Mouse (Mus musculus): Measurements from ENCODE around the gene Cdh23.
"Not testable (repeated sequence)": the region's sequence is repeated elsewhere in the genome, so short reads cannot be mapped to it uniquely, and the experiment has no call there.

Cdh23 gene

GRCm38 (mm10) chr10:60696390-60696789 lies at the start of gene Cdh23:
TSS of gene Cdh23 (minus strand) at chr10:60696490.
- ATAC-seq (ENCODE audit: low TSS enrichment), result no peak

GRCm38 (mm10) chr10:60744543-60745290 lies 48.4 kb upstream of the Cdh23 start:
- ATAC-seq (ENCODE audit: low TSS enrichment), result no peak

- ATAC-seq (ENCODE audit: low TSS enrichment), result no peak
These were observed 47.4 kb upstream of the Cdh23 start for GRCm38 (mm10) chr10:60743681-60744080.

- ATAC-seq (ENCODE audit: low TSS enrichment), result no peak
These were observed 46.7 kb upstream of the Cdh23 start for GRCm38 (mm10) chr10:60742942-60743341.

GRCm38 (mm10) chr10:60742296-60742695 lies 46.0 kb upstream of the Cdh23 start:
- ATAC-seq (ENCODE audit: low TSS enrichment), result not testable (repeated sequence)

- no peak for ATAC-seq (ENCODE audit: low TSS enrichment)
These were observed 45.1 kb upstream of the Cdh23 start for GRCm38 (mm10) chr10:60741435-60741834.

- ATAC-seq (ENCODE audit: low TSS enrichment), result no peak
These were observed 43.5 kb upstream of the Cdh23 start for GRCm38 (mm10) chr10:60739619-60740363.

DNA sequence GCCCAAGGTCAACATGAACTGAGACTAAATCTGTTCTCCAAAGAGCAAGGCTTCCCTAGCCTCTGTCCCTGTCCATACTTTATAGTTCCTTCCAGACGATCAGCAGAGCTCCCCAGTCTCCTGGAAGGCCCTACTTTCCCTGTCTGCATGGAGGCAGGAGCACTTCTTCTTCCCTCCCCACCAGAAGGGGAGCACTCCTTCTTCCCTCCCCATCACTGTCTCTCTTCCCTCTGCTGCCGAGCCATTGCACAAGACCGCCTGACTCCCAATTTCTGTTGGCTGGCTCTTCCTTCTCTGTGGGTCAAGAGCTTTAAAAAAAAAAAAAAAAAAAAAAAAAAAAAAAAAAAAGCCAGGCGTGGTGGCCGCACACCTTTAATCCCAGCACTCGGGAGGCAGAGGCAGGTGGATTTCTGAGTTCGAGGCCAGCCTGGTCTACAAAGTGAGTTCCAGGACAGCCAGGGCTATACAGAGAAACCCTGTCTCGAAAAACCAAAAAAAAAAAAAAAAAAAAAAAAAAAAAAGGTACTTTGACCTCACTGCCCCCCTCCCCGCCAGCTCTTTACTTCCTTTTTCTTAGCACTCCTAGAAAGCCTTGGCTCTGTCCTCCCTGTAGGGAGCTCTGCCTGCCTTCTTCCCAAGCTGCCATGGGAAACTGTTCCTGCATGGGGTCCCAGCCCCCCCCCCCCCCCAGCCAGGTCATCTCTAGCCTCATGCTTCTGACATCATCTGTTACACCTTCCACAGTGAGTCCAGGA lies 41.8 kb upstream of the Cdh23 start:
- no peak for ATAC-seq (ENCODE audit: low TSS enrichment)

GRCm38 (mm10) chr10:60737169-60737728 lies 41.0 kb upstream of the Cdh23 start:
- no peak for ATAC-seq (ENCODE audit: low TSS enrichment)

GRCm38 (mm10) chr10:60735737-60736136 lies 39.4 kb upstream of the Cdh23 start:
- ATAC-seq (ENCODE audit: low TSS enrichment), result no peak

- no peak for ATAC-seq (ENCODE audit: low TSS enrichment)
These were observed 37.2 kb upstream of the Cdh23 start for GRCm38 (mm10) chr10:60733471-60733870.

DNA sequence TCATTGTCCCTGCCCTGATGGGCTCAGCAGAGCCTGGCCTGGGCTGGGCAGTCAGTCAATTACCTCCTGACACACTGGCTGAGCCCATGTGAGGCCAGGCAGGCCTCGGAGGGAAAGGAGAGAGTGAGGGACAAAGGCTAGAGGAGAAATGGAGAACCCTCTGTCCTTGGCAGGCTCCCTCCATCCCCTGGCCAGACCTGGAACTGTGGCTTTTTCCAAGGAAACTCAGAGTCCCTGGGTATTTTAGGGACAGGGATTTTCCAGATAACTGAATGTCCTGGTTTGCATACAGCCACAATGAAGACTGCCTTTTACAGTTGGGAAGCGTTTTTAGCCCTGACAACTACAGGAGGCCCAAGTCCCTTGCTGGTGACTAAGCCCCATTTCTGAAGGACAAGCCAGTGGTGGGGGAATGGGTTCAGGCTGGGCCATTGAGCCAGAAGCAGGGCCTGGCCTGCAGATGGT lies 36.1 kb upstream of the Cdh23 start:
- ATAC-seq (ENCODE audit: low TSS enrichment), result peak; percentile 75

DNA sequence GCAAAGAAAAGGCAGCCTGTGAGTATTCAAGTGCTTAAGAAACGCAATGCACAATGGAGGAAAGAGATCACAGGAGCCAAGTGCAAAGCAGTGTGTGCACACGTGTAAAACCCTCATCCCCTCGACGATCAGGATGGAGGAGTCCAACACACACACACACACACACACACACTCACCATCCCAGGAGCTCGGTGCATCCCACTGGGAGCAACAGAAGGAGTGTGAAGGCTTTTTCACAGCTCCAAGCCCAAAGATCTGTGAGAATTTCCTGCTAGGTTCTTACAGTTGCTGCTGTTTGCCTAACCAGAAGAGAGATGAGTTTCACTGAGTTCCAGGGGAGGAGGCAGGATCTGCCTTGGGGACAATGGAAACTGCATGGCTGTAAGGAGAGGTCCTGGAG lies 35.5 kb upstream of the Cdh23 start:
- peak; percentile 74 for ATAC-seq (ENCODE audit: low TSS enrichment)

DNA sequence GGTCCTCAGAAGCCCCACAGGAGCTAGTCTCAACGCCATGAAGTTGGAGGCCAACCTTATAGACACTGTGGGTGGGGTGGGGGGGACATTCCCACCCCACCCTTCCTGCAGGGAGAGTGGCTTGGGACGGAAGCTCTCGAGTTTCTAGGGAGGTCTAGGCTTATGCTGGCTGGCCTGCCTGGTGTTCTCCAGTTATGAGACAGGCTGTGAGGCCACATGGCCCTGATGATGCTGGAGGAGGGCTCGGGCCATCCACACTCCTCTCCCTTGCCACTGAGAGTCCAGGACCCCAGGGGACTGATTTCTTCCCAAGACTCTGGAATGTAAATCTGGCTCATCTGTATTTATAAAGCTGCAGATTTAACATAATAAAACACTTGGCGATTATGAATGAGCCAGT lies 31.0 kb upstream of the Cdh23 start:
- no peak for ATAC-seq (ENCODE audit: low TSS enrichment)

- ATAC-seq (ENCODE audit: low TSS enrichment), result no peak
These were observed 30.6 kb upstream of the Cdh23 start for GRCm38 (mm10) chr10:60726896-60727295.

DNA sequence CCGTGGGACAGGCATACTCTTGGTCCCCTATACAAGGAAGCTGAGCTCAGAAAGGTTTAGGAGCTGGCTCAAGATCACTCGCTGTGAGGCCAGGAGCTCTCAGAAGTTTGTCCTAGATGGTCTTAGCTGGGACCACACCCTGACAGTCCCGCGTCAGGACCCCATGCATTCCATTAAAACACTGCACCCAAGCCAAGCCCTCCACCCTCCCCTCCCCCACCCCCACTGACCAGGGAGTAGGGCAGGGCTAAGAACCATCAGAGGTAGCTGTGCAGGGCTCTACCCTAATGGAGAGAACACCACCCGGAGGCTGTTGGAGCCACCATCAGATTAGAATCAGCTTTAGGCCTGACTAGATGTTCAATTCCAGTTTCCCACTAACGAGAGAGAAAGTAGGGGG lies 28.2 kb upstream of the Cdh23 start:
- ATAC-seq (ENCODE audit: low TSS enrichment), result no peak

- ATAC-seq (ENCODE audit: low TSS enrichment), result no peak
These were observed 27.1 kb upstream of the Cdh23 start for GRCm38 (mm10) chr10:60723345-60723744.

- ATAC-seq (ENCODE audit: low TSS enrichment), result no peak
These were observed 25.4 kb upstream of the Cdh23 start for GRCm38 (mm10) chr10:60721640-60722039.

DNA sequence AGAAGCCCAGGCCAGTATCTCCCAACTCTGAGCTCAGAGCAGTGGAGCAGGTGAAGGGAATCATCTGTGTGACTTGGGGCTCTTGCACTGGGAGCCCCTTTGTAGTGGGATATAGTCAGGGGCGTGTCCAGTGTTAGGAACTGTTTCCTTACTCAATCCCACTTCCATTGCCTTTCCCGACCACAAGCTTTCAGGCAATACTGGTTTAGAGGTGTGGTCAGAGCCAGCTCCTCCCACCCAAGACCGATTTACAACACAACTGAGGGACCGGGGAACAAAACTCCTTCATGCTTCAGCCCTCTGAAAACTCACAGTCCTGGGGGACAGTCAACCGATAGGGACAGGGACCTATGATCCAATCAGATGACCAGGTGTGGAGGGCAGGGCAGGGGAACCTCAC lies 24.2 kb upstream of the Cdh23 start:
- ATAC-seq (ENCODE audit: low TSS enrichment), result no peak

DNA sequence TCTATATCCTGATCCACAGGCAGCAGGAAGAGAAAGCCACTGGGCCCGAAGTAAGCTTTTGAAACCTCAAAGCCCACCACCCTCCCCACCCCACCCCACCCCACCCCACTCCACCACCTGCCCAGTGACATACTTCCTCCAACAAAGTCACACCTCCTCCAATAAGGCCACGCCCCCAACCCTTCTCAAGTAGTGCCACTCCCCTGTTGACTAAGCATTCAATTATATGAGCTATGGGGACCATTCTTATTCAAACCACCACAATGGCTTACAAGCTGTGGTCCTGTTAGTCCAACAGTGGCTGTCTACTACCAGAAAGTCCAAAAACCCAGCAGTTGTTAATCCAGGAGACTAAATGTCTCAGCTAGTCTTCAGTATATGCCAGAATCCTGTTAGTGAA lies 22.2 kb upstream of the Cdh23 start:
- no peak for ATAC-seq (ENCODE audit: low TSS enrichment)

DNA sequence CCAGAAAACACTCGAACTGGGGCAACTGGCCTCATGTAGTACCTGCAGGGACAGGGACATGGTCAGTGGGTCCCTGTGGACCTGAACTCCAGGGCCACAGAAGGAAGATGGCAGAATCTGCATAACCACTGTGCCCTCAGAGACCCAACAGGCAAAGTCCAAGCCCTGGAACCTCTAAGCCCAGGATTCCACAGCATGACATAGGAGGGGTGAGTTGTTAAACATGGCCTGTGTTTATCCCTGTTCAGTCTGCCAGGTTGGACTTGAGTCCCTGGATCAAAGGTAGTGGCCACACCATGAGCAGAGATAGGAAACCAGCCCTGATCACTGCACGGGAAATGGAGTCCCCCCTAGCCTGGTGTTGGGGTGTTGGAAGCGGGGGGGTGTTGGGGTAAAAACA lies 20.2 kb upstream of the Cdh23 start:
- ATAC-seq (ENCODE audit: low TSS enrichment), result no peak

DNA sequence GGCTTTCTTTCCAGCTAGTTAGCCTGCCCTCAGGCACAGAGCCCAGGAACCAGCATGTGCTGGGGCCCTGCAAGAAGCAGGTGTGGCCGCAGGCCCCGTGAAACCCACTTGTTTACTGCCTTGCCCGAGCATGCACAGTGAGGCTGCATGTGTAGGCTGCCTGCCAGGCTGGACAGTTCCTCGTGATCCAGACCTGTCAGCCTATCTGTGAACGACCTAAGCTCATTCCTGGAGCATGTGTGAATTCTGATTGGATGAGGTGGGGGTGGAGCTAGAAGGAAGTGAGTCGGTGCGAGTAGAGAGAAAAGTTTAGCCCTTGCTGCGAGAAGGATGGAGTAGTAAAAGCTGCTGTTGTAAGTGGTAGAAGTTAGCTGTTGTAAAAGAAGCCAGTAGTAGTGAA lies 16.0 kb upstream of the Cdh23 start:
- not testable (repeated sequence) for ATAC-seq (ENCODE audit: low TSS enrichment)
